Mouse (Mus musculus): ENCODE measurements around the gene Aplp2. TPM values are rescaled to one million over a fixed set of nuclear protein-coding genes. Genes with fewer than 3 reads are reported as not detected.
A peak's percentile ranks its signal among the peaks of the same experiment; 100 is the strongest.

The Aplp2 gene
- total RNA-seq, 2 experiments from 2014 or later, result 447 to 470 TPM

GRCm38 (mm10) chr9:31217631-31218380 lies 6.2 kb upstream of the Aplp2 start:
- Histone ChIP-seq H3K27ac (no peak overlapping the region), H3K4me3 (no peak overlapping the region)
- no peak for DNase-seq (ENCODE audit: low spot score in 2 of 2)
- no peak for TF ChIP-seq CTCF (conservative IDR thresholded peaks at IDR 0.05)

- peak overlapping the region; percentile 87 for H3K4me3 ChIP-seq
- DNase-seq (ENCODE audit: low spot score in 2 of 2), result no peak
- H3K27ac ChIP-seq, result peak overlapping the region; percentile 92
- TF ChIP-seq CTCF (conservative IDR thresholded peaks at IDR 0.05), result no peak
Measured at GRCm38 (mm10) chr9:31212500-31213008, 939 bp upstream of the Aplp2 start.

- peak; percentile 7 to 32 for DNase-seq (ENCODE audit: low spot score in 2 of 2)
Measured at GRCm38 (mm10) chr9:31210749-31211689, 596 bp downstream of the Aplp2 start.

GRCm38 (mm10) chr9:31210163-31210562 lies 1.5 kb downstream of the Aplp2 start:
- peak overlapping the region; percentile 87 for H3K4me3 ChIP-seq
- no peak overlapping the region for H3K27ac ChIP-seq
- no peak for TF ChIP-seq CTCF (conservative IDR thresholded peaks at IDR 0.05)
- no peak for DNase-seq (ENCODE audit: low spot score in 2 of 2)

More at GRCm38 (mm10) chr9:31210749-31211689, 596 bp downstream of the Aplp2 start:
- Histone ChIP-seq H3K27ac (peak overlapping the region; percentile 93), H3K4me3 (peak overlapping the region; percentile 87)
- TF ChIP-seq CTCF (conservative IDR thresholded peaks at IDR 0.05), result no peak

- no peak for TF ChIP-seq CTCF (conservative IDR thresholded peaks at IDR 0.05)
- Histone ChIP-seq H3K4me3 (peak overlapping the region; percentile 24; the same call in 1 of the 2 replicates), H3K27ac (no peak overlapping the region)
- DNase-seq (ENCODE audit: low spot score in 2 of 2), result no peak
Measured at GRCm38 (mm10) chr9:31209502-31209901, 2.1 kb downstream of the Aplp2 start.

GRCm38 (mm10) chr9:31207732-31208131 lies 3.9 kb downstream of the Aplp2 start:
- DNase-seq (ENCODE audit: low spot score in 2 of 2), result peak; percentile 10 to 26
- H3K4me3 ChIP-seq, result no peak overlapping the region
- H3K27ac ChIP-seq, result no peak overlapping the region
- no peak for TF ChIP-seq CTCF (conservative IDR thresholded peaks at IDR 0.05)

- no peak overlapping the region for H3K4me3 ChIP-seq
- no peak for DNase-seq (ENCODE audit: low spot score in 2 of 2)
- 0 out of 2 replicates have a peak, but pooled peaks have one; percentile 4 for TF ChIP-seq CTCF (conservative IDR thresholded peaks at IDR 0.05)
- no peak overlapping the region for H3K27ac ChIP-seq
Measured at GRCm38 (mm10) chr9:31204722-31205121, 6.9 kb downstream of the Aplp2 start.

- peak overlapping the region; percentile 67; the same call in 1 of the 2 replicates for H3K27ac ChIP-seq
- peak; percentile 27; the same call in 1 of the 2 replicates for TF ChIP-seq CTCF (conservative IDR thresholded peaks at IDR 0.05)
- DNase-seq (ENCODE audit: low spot score in 2 of 2), result peak; percentile 31 to 47
- peak overlapping the region; percentile 10 for H3K4me3 ChIP-seq
Measured at GRCm38 (mm10) chr9:31203571-31204210, 7.9 kb downstream of the Aplp2 start.

GRCm38 (mm10) chr9:31203068-31203467 lies 8.5 kb downstream of the Aplp2 start:
- no peak for TF ChIP-seq CTCF (conservative IDR thresholded peaks at IDR 0.05)
- Histone ChIP-seq H3K4me3 (peak overlapping the region; percentile 10), H3K27ac (peak overlapping the region; percentile 67; the same call in 1 of the 2 replicates)
- no peak for DNase-seq (ENCODE audit: low spot score in 2 of 2)

GRCm38 (mm10) chr9:31198614-31199013 lies 13.0 kb downstream of the Aplp2 start:
- no peak for TF ChIP-seq CTCF (conservative IDR thresholded peaks at IDR 0.05)
- DNase-seq (ENCODE audit: low spot score in 2 of 2), result no peak

GRCm38 (mm10) chr9:31197782-31198181 lies 13.8 kb downstream of the Aplp2 start:
- Histone ChIP-seq H3K27ac (no peak overlapping the region), H3K4me3 (no peak overlapping the region)
- no peak for DNase-seq (ENCODE audit: low spot score in 2 of 2)
- no peak for TF ChIP-seq CTCF (conservative IDR thresholded peaks at IDR 0.05)

More at GRCm38 (mm10) chr9:31198614-31199013, 13.0 kb downstream of the Aplp2 start:
- no peak overlapping the region for H3K4me3 ChIP-seq
- H3K27ac ChIP-seq, result no peak overlapping the region

GRCm38 (mm10) chr9:31196742-31197141 lies 14.9 kb downstream of the Aplp2 start:
- H3K4me3 ChIP-seq, result no peak overlapping the region
- no peak for TF ChIP-seq CTCF (conservative IDR thresholded peaks at IDR 0.05)
- DNase-seq (ENCODE audit: low spot score in 2 of 2), result no peak
- no peak overlapping the region for H3K27ac ChIP-seq
